Mouse (Mus musculus): ENCODE data around the gene Foxn3.

DNA sequence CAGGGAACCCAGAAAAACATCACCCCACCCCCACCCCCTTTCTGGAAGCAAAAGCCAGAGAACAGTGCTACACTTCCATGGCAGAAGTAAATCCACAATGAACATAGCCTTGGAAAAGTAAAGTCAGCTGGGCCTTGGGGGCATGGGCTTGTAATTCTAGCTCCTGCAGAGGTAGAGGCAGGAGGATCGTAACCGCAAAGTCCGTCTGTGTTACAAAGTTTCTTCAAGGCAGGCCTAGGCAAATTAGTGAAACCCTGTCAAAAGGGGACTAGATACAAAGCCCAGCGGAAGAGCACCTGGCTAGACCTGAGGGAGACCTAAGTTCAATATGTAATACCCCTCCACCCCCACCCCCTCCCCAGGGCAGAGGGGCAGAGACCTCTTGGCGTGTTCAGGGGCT, 259.3 kb downstream of the Foxn3 start:
- no peak for TF ChIP-seq CTCF (IDR thresholded peaks at IDR 0.05; ENCODE audit: borderline replicate concordance, insufficient read depth, low read depth, low read length)
- no peak for TF ChIP-seq POLR2A (IDR thresholded peaks at IDR 0.05; ENCODE audit: borderline replicate concordance, insufficient read depth, low read length)

Measured in cerebellum, adult 2 months (tissue).